Mouse (Mus musculus): ENCODE results near the gene Ccpg1. TPM values are rescaled to one million over a fixed set of nuclear protein-coding genes. Genes with fewer than 3 reads are reported as not detected.

Ccpg1 gene
- polyA plus RNA-seq (2011; ENCODE audit: insufficient read depth, insufficient read length, low replicate concordance, missing spikeins): 22.6 and 65.3 TPM in 2 replicates

GRCm38 (mm10) chr9:72985250-72986220 lies at the start of gene Ccpg1, which contains the start of gene Ccpg1os:
Ccpg1 (plus strand) TSS chr9:72985429.
Ccpg1os (minus strand) TSS chr9:72985382.
- WGBS: under 1% methylated on average over 88 of the region's 88 CpGs
- peak within 1 kb of the TSS; percentile 94 for H3K4me3 ChIP-seq (replicated peaks; ENCODE audit: control insufficient read depth, low read depth, low read length)
- no peaks in the 10 kb centered on the region; the same call in 1 of the 2 replicates for H3K4me1 ChIP-seq (ENCODE audit: control insufficient read depth, insufficient read depth, low read length)
- peak within 1 kb of the TSS; percentile 96 for H3K27ac ChIP-seq (ENCODE audit: control insufficient read depth, insufficient read depth, low read depth, low read length, poor library complexity)
- peak; percentile 12; the same call in 1 of the 2 replicates for TF ChIP-seq CTCF (IDR thresholded peaks at IDR 0.05; ENCODE audit: control insufficient read depth, insufficient read depth, low read length)
- TF ChIP-seq POLR2A (IDR thresholded peaks at IDR 0.05; ENCODE audit: borderline replicate concordance, control insufficient read depth, low read depth, low read length): peak; percentile 91

DNA sequence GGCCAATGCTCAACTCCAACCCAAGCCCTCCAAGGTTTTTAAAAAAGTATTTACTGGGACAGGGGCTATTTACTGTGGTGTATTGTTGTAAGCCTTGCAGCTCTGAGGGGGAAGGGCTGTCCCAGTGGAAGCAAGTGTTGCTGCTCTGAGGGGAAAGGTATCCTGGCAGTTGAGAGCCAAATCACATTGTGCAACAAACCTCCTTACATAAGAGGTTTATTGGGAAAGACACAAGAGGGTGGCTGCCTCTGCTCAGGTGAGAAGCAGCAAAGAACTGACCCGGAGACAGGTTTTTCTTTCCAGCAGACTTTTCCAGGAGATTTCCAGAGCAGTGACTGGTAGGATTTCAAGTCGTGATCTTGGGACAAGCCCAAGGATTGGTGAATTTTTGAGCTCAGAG lies 48.9 kb upstream of the Ccpg1 start:
- H3K4me3 ChIP-seq (replicated peaks; ENCODE audit: control insufficient read depth, low read depth, low read length): no peak overlapping the region
- no peak overlapping the region for H3K27ac ChIP-seq (ENCODE audit: control insufficient read depth, insufficient read depth, low read depth, low read length, poor library complexity)
- no peaks in the 10 kb centered on the region; the same call in none of the 2 replicates for H3K4me1 ChIP-seq (ENCODE audit: control insufficient read depth, insufficient read depth, low read length)
- no peak for TF ChIP-seq POLR2A (IDR thresholded peaks at IDR 0.05; ENCODE audit: borderline replicate concordance, control insufficient read depth, low read depth, low read length)
- no peak for TF ChIP-seq CTCF (IDR thresholded peaks at IDR 0.05; ENCODE audit: control insufficient read depth, insufficient read depth, low read length)
- WGBS: 61% methylated on average over 2 of the region's 2 CpGs

- TF ChIP-seq CTCF (IDR thresholded peaks at IDR 0.05; ENCODE audit: control insufficient read depth, insufficient read depth, low read length) (peak; percentile 25; the same call in 1 of the 2 replicates), POLR2A (IDR thresholded peaks at IDR 0.05; ENCODE audit: borderline replicate concordance, control insufficient read depth, low read depth, low read length) (no peak)
- Histone ChIP-seq H3K4me3 (replicated peaks; ENCODE audit: control insufficient read depth, low read depth, low read length) (no peak overlapping the region), H3K4me1 (ENCODE audit: control insufficient read depth, insufficient read depth, low read length) (no peaks in the 10 kb centered on the region; the same call in 1 of the 2 replicates), H3K27ac (ENCODE audit: control insufficient read depth, insufficient read depth, low read depth, low read length, poor library complexity) (no peak overlapping the region)
- WGBS: 73% methylated on average over 3 of the region's 3 CpGs
These were observed 41.8 kb upstream of the Ccpg1 start for GRCm38 (mm10) chr9:72943424-72943823.

DNA sequence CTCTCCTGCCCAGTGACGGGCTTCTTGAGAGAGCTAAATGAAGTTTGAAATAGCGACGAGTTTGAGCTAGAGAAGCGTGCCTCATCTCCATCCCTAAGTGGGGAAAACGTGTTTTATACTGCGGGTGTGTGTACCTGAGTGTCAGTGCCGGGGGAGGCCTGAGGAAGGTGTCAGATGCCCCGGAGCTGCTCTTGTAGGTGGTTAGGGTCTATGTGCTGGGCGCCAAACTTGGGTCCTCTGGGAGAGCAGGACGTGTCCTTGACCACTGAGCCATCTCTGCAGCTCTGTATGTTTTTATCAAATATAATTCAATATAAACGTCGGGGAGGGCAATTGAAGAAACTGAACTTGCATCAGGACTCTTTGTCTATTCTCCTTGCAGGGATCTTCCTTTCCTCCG lies 40.9 kb upstream of the Ccpg1 start:
- TF ChIP-seq POLR2A (IDR thresholded peaks at IDR 0.05; ENCODE audit: borderline replicate concordance, control insufficient read depth, low read depth, low read length) (no peak), CTCF (IDR thresholded peaks at IDR 0.05; ENCODE audit: control insufficient read depth, insufficient read depth, low read length) (no peak)
- WGBS: 91% methylated on average over 13 of the region's 13 CpGs
- H3K27ac ChIP-seq (ENCODE audit: control insufficient read depth, insufficient read depth, low read depth, low read length, poor library complexity): no peak overlapping the region
- H3K4me3 ChIP-seq (replicated peaks; ENCODE audit: control insufficient read depth, low read depth, low read length): no peak overlapping the region
- H3K4me1 ChIP-seq (ENCODE audit: control insufficient read depth, insufficient read depth, low read length): no peaks in the 10 kb centered on the region; the same call in 1 of the 2 replicates

- WGBS: 79% methylated on average over 1 of the region's 1 CpGs
These were observed 38.2 kb upstream of the Ccpg1 start for GRCm38 (mm10) chr9:72947010-72947409.

DNA sequence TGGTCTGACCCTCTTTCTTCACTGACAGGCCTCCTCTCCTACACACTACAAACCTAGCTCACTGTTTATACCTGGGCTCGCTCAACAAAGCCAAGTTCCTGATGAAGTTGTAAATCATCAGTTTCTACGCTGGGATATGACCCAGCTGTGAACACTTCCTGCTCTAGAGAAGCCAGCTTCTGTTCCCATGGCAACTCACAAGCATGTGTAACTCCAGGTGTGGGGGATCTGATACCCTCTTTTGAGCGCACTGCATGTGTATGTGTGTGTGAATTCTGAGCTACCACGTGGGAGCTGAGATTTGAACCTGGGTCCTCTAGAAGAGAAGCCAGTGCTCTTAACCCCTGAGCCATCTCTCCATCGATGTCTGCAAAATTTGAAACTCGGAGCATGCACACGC lies 35.7 kb upstream of the Ccpg1 start:
- Histone ChIP-seq H3K4me1 (ENCODE audit: control insufficient read depth, insufficient read depth, low read length) (no peaks in the 10 kb centered on the region), H3K4me3 (replicated peaks; ENCODE audit: control insufficient read depth, low read depth, low read length) (no peak overlapping the region), H3K27ac (ENCODE audit: control insufficient read depth, insufficient read depth, low read depth, low read length, poor library complexity) (no peak overlapping the region)
- TF ChIP-seq CTCF (IDR thresholded peaks at IDR 0.05; ENCODE audit: control insufficient read depth, insufficient read depth, low read length) (no peak), POLR2A (IDR thresholded peaks at IDR 0.05; ENCODE audit: borderline replicate concordance, control insufficient read depth, low read depth, low read length) (no peak)
- 38% methylated on average over 7 of the region's 7 CpGs for WGBS

More at GRCm38 (mm10) chr9:72947010-72947409, 38.2 kb upstream of the Ccpg1 start:
- no peak overlapping the region for H3K27ac ChIP-seq (ENCODE audit: control insufficient read depth, insufficient read depth, low read depth, low read length, poor library complexity)
- TF ChIP-seq POLR2A (IDR thresholded peaks at IDR 0.05; ENCODE audit: borderline replicate concordance, control insufficient read depth, low read depth, low read length) (no peak), CTCF (IDR thresholded peaks at IDR 0.05; ENCODE audit: control insufficient read depth, insufficient read depth, low read length) (no peak)
- H3K4me1 ChIP-seq (ENCODE audit: control insufficient read depth, insufficient read depth, low read length): no peaks in the 10 kb centered on the region
- H3K4me3 ChIP-seq (replicated peaks; ENCODE audit: control insufficient read depth, low read depth, low read length): no peak overlapping the region

- H3K27ac ChIP-seq (ENCODE audit: control insufficient read depth, insufficient read depth, low read depth, low read length, poor library complexity): no peak overlapping the region
- H3K4me3 ChIP-seq (replicated peaks; ENCODE audit: control insufficient read depth, low read depth, low read length): no peak overlapping the region
- no peak for TF ChIP-seq POLR2A (IDR thresholded peaks at IDR 0.05; ENCODE audit: borderline replicate concordance, control insufficient read depth, low read depth, low read length)
- TF ChIP-seq CTCF (IDR thresholded peaks at IDR 0.05; ENCODE audit: control insufficient read depth, insufficient read depth, low read length): peak; percentile 14; the same call in 1 of the 2 replicates
- 46% methylated on average over 2 of the region's 2 CpGs for WGBS
- H3K4me1 ChIP-seq (ENCODE audit: control insufficient read depth, insufficient read depth, low read length): no peaks in the 10 kb centered on the region
These were observed 30.5 kb upstream of the Ccpg1 start for GRCm38 (mm10) chr9:72954746-72955145.

- Histone ChIP-seq H3K4me1 (ENCODE audit: control insufficient read depth, insufficient read depth, low read length) (no peaks in the 10 kb centered on the region), H3K4me3 (replicated peaks; ENCODE audit: control insufficient read depth, low read depth, low read length) (no peak overlapping the region), H3K27ac (ENCODE audit: control insufficient read depth, insufficient read depth, low read depth, low read length, poor library complexity) (no peak overlapping the region)
- TF ChIP-seq POLR2A (IDR thresholded peaks at IDR 0.05; ENCODE audit: borderline replicate concordance, control insufficient read depth, low read depth, low read length): no peak
- TF ChIP-seq CTCF (IDR thresholded peaks at IDR 0.05; ENCODE audit: control insufficient read depth, insufficient read depth, low read length): peak; percentile 76
- 3% methylated on average over 1 of the region's 1 CpGs for WGBS
These were observed 29.7 kb upstream of the Ccpg1 start for GRCm38 (mm10) chr9:72955546-72955945.

Data from bone marrow, adult 2 months (tissue).